Mouse (Mus musculus): Measurements from ENCODE around the gene Olig1.

DNA sequence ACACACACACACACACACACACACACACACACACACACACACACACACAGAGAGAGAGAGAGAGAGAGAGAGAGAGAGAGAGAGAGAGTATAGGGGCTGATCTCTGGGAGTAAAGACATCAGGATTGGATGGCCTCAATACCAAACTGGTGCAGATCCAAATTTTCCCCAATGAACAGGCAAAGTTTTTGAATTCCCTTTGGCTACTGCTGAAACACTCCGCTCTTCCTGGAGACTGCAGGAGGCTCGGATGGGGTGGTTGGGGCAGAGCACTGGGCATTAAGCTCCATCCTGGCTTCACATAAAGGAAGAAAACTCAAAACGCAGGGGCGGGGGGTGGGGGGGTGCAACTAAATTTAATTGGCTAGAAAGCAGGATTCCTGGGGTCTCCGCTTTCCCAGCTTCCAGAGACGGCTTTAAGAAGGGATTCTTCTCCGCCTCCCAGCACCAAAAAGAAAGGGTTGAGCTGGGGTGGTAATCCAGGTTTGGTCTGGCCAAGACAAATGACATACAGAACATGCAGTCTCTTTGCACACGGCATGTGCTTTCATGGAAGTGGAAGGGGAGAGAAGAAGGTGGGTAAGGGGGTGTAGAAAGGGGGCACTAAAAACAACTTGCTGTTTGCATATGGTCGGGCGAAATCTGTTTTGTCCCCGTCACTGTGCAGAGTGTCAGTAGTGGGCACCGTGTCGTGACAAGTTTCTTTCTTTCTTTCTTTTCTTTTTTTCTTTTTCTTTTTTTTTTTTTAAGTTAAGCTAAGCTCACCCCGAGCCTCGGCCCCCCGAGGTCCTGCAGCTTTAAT is 31.3 kb downstream of the Olig1 start:
- TF ChIP-seq CTCF (IDR thresholded peaks at IDR 0.05 in 2 of 3, conservative IDR thresholded peaks at IDR 0.05 in 1 of 3; ENCODE audit: control insufficient read depth in 1 of 3, insufficient read depth in 1 of 3, low read depth in 2 of 3, low read length in 3 of 3, poor library complexity in 1 of 3, severe bottlenecking in 1 of 3) (no peak), ZNF384 (IDR thresholded peaks at IDR 0.05; ENCODE audit: low read depth, low read length) (no peak), POLR2AphosphoS2 (IDR thresholded peaks at IDR 0.05; ENCODE audit: low read length) (no peak), MAFK (IDR thresholded peaks at IDR 0.05; ENCODE audit: borderline replicate concordance, low read depth, low read length) (no peak), KAT2A (conservative IDR thresholded peaks at IDR 0.05; ENCODE audit: low read depth, low read length) (no peak), ZMIZ1 (IDR thresholded peaks at IDR 0.05; ENCODE audit: low read depth, low read length) (no peak)

Measured in MEL (cell line).